Mouse (Mus musculus): ENCODE measurements at regions not wholly inside any gene's neighbourhood (a gene's known extent, or its start where the extent isn't known, plus 50 kb on each side); places are given as distances from the start of the nearest gene placed in this dataset.

DNA sequence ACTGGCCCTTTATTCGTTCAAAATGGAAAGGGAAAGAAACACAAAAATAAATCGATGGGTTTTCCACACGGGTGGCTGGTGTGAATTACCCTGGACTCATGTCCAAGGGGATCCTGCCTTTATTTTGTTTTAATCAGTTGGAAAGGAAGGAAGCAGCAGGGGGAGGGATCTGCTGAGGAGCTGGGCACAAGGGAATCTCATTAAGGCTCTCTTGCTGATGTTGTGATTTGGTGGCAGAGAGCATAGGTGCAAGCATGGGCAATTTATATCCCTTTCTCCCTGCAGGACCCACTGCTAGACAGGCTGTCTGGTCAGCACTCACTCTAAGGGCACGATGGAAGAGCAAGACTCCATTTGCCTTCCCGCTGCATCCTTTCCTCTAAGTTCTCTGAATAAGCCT, 469.2 kb downstream of the Epha7 start:
- no peaks in the 10 kb centered on the region for H3K27me3 ChIP-seq (ENCODE audit: insufficient read depth, low read length)
- H3K4me3 ChIP-seq (ENCODE audit: low read length): no peak overlapping the region
- 47% methylated on average over 5 of the region's 5 CpGs for WGBS
- H3K4me1 ChIP-seq (ENCODE audit: insufficient read depth, low read length): no peaks in the 10 kb centered on the region
- no peak overlapping the region for H3K9ac ChIP-seq (replicated peaks; ENCODE audit: low read length)
- H3K36me3 ChIP-seq (ENCODE audit: insufficient read depth, low read length): no peaks in the 10 kb centered on the region
- no peak overlapping the region for H3K4me2 ChIP-seq (replicated peaks; ENCODE audit: low read depth, low read length)
- no peak for ATAC-seq (ENCODE audit: low FRiP score, low TSS enrichment)
- no peaks in the 10 kb centered on the region for H3K9me3 ChIP-seq (ENCODE audit: low read length)
- no peak overlapping the region for H3K27ac ChIP-seq (ENCODE audit: low read length)

DNA sequence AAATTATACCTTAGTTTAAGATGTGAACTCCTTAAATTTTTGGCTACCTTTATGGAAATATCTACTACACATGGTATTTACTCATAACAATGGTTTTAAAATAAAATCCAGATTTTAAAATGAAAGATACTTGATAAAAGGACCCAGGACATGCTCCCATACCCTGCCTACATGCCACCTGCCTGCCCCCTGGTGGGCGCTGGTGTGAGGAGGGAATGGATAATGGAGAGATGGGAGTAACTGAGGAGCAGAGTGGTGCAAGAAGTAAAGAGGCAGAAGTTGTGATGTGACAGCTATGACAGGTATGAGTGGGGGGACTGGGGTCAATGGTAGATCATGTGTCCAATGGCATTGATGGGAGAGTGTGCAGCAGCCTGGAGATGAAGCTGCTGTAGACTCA, 488.4 kb downstream of the Epha7 start:
- Histone ChIP-seq H3K27me3 (ENCODE audit: insufficient read depth, low read length) (no peaks in the 10 kb centered on the region), H3K9me3 (ENCODE audit: low read length) (no peaks in the 10 kb centered on the region), H3K4me1 (ENCODE audit: insufficient read depth, low read length) (no peaks in the 10 kb centered on the region), H3K4me2 (replicated peaks; ENCODE audit: low read depth, low read length) (no peak overlapping the region), H3K4me3 (ENCODE audit: low read length) (no peak overlapping the region), H3K27ac (ENCODE audit: low read length) (no peak overlapping the region), H3K36me3 (ENCODE audit: insufficient read depth, low read length) (no peaks in the 10 kb centered on the region), H3K9ac (replicated peaks; ENCODE audit: low read length) (no peak overlapping the region)
- WGBS: 41% methylated on average over 1 of the region's 1 CpGs
- ATAC-seq (ENCODE audit: low FRiP score, low TSS enrichment): no peak

DNA sequence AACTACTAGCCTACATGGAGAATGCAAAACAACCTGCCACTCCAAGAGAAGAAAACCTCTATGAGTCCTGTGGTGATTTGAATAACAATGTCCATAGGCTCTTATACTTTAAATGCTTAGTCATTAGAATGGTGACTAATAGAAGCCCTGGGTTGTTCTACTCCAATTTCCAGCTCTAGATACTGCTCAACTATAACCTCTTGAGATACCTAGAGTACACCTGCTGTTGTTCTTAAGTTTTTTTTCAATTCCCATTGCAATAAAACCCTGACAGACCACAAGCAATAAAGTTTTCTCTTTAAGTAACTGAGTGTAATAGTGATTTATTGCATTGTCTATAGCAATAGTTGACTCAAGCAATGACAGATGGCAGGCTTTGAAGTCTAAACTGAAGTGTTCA, 491.0 kb downstream of the Epha7 start:
- no peaks in the 10 kb centered on the region for H3K36me3 ChIP-seq (ENCODE audit: insufficient read depth, low read length)
- ATAC-seq (ENCODE audit: low FRiP score, low TSS enrichment): no peak
- no peaks in the 10 kb centered on the region for H3K4me1 ChIP-seq (ENCODE audit: insufficient read depth, low read length)
- H3K4me2 ChIP-seq (replicated peaks; ENCODE audit: low read depth, low read length): no peak overlapping the region
- H3K27ac ChIP-seq (ENCODE audit: low read length): no peak overlapping the region
- no peaks in the 10 kb centered on the region for H3K27me3 ChIP-seq (ENCODE audit: insufficient read depth, low read length)
- no peaks in the 10 kb centered on the region for H3K9me3 ChIP-seq (ENCODE audit: low read length)
- no peak overlapping the region for H3K9ac ChIP-seq (replicated peaks; ENCODE audit: low read length)
- H3K4me3 ChIP-seq (ENCODE audit: low read length): no peak overlapping the region

DNA sequence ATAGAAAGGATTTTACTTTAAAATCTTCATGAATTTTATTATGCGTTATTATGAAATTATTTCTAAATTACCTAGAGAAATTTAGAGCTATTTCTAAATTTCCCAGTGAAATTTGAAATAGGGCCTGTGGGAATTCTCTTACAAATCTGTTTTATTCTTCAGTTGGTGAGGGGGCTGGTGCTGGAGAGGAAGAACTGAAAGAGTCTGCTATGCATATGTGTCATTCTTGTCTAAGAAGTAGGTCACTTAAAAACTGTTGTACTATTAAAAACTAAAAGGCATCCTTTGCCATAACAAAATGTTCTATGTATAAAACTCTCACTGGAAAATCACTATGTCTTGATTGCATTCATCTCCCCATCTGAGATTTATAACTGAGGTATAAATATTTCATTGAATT, 494.3 kb downstream of the Epha7 start:
- H3K36me3 ChIP-seq (ENCODE audit: insufficient read depth, low read length): no peaks in the 10 kb centered on the region
- ATAC-seq (ENCODE audit: low FRiP score, low TSS enrichment): no peak

GRCm38 (mm10) chr4:29323921-29324320, 511.0 kb downstream of the Epha7 start:
- Histone ChIP-seq H3K27ac (ENCODE audit: low read length) (no peak overlapping the region), H3K27me3 (ENCODE audit: insufficient read depth, low read length) (no peaks in the 10 kb centered on the region), H3K4me2 (replicated peaks; ENCODE audit: low read depth, low read length) (no peak overlapping the region), H3K4me1 (ENCODE audit: insufficient read depth, low read length) (no peaks in the 10 kb centered on the region), H3K9ac (replicated peaks; ENCODE audit: low read length) (no peak overlapping the region), H3K9me3 (ENCODE audit: low read length) (no peaks in the 10 kb centered on the region), H3K4me3 (ENCODE audit: low read length) (no peak overlapping the region), H3K36me3 (ENCODE audit: insufficient read depth, low read length) (no peaks in the 10 kb centered on the region)
- no peak for ATAC-seq (ENCODE audit: low FRiP score, low TSS enrichment)
- WGBS: 74% methylated on average over 6 of the region's 6 CpGs

More for the DNA sequence above, 494.3 kb downstream of the Epha7 start:
- WGBS: 96% methylated on average over 1 of the region's 1 CpGs
- no peak overlapping the region for H3K9ac ChIP-seq (replicated peaks; ENCODE audit: low read length)
- no peak overlapping the region for H3K27ac ChIP-seq (ENCODE audit: low read length)
- no peak overlapping the region for H3K4me2 ChIP-seq (replicated peaks; ENCODE audit: low read depth, low read length)
- no peaks in the 10 kb centered on the region for H3K4me1 ChIP-seq (ENCODE audit: insufficient read depth, low read length)
- H3K9me3 ChIP-seq (ENCODE audit: low read length): no peaks in the 10 kb centered on the region
- H3K4me3 ChIP-seq (ENCODE audit: low read length): no peak overlapping the region
- no peaks in the 10 kb centered on the region for H3K27me3 ChIP-seq (ENCODE audit: insufficient read depth, low read length)

- no peak for ATAC-seq (ENCODE audit: low FRiP score, low TSS enrichment)
- Histone ChIP-seq H3K4me2 (replicated peaks; ENCODE audit: low read depth, low read length) (no peak overlapping the region), H3K9ac (replicated peaks; ENCODE audit: low read length) (no peak overlapping the region), H3K36me3 (ENCODE audit: insufficient read depth, low read length) (no peaks in the 10 kb centered on the region), H3K27ac (ENCODE audit: low read length) (no peak overlapping the region), H3K9me3 (ENCODE audit: low read length) (no peaks in the 10 kb centered on the region), H3K27me3 (ENCODE audit: insufficient read depth, low read length) (no peaks in the 10 kb centered on the region), H3K4me1 (ENCODE audit: insufficient read depth, low read length) (no peaks in the 10 kb centered on the region), H3K4me3 (ENCODE audit: low read length) (no peak overlapping the region)
- 45% methylated on average over 2 of the region's 2 CpGs for WGBS
Measured at GRCm38 (mm10) chr4:29329145-29329544, 516.2 kb downstream of the Epha7 start.

- Histone ChIP-seq H3K9me3 (ENCODE audit: low read length) (no peaks in the 10 kb centered on the region), H3K9ac (replicated peaks; ENCODE audit: low read length) (no peak overlapping the region), H3K36me3 (ENCODE audit: insufficient read depth, low read length) (no peaks in the 10 kb centered on the region), H3K27ac (ENCODE audit: low read length) (no peak overlapping the region), H3K4me3 (ENCODE audit: low read length) (no peak overlapping the region), H3K27me3 (ENCODE audit: insufficient read depth, low read length) (no peaks in the 10 kb centered on the region), H3K4me1 (ENCODE audit: insufficient read depth, low read length) (no peaks in the 10 kb centered on the region), H3K4me2 (replicated peaks; ENCODE audit: low read depth, low read length) (no peak overlapping the region)
- 68% methylated on average over 2 of the region's 2 CpGs for WGBS
- ATAC-seq (ENCODE audit: low FRiP score, low TSS enrichment): no peak
Measured at GRCm38 (mm10) chr4:29331747-29332146, 518.8 kb downstream of the Epha7 start.

DNA sequence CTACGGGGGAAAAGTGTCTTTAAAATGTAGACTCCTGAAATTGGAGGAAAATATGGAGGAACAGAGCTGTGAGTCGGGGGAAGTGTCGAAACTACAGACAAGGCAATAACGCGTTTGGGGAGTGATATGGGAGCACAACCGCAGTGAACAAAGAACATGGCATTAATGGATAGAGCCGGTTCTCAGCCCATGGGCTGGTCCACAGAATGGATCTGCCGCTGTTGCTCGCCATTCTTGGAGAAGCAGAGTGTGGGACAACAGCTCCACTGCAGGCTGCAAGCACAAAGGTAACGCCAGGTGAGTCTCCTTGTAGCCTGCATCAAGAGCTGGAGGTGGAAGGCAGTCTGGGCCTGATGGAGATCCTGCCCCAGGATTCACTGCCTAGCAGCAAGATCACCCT, 524.3 kb downstream of the Epha7 start:
- H3K4me2 ChIP-seq (replicated peaks; ENCODE audit: low read depth, low read length): no peak overlapping the region
- no peak overlapping the region for H3K4me3 ChIP-seq (ENCODE audit: low read length)
- no peaks in the 10 kb centered on the region for H3K36me3 ChIP-seq (ENCODE audit: insufficient read depth, low read length)
- no peak overlapping the region for H3K27ac ChIP-seq (ENCODE audit: low read length)
- ATAC-seq (ENCODE audit: low FRiP score, low TSS enrichment): no peak
- no peaks in the 10 kb centered on the region for H3K4me1 ChIP-seq (ENCODE audit: insufficient read depth, low read length)
- 88% methylated on average over 10 of the region's 10 CpGs for WGBS
- H3K9ac ChIP-seq (replicated peaks; ENCODE audit: low read length): no peak overlapping the region
- no peaks in the 10 kb centered on the region for H3K9me3 ChIP-seq (ENCODE audit: low read length)
- H3K27me3 ChIP-seq (ENCODE audit: insufficient read depth, low read length): no peaks in the 10 kb centered on the region

DNA sequence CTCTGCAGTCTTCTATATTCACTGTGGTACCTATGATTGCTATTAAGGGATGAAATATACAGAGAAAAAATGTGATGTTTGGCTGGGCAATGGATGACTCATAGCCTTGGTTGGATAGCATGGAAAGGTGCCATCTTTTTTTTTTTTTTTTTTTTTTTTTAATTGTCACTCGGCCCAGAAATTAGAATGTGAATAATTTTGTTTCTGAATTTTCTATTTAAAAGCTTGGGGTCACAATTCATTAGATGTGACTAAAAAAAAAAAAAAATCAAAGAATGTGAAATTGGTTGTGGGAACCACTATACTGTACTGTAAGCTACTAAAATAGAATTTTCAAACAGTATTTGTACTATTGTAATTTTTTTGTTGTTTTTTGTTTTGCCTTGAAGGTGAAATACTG, 549.3 kb downstream of the Epha7 start:
- Histone ChIP-seq H3K27ac (ENCODE audit: low read length) (no peak overlapping the region), H3K4me3 (ENCODE audit: low read length) (no peak overlapping the region), H3K27me3 (ENCODE audit: insufficient read depth, low read length) (no peaks in the 10 kb centered on the region), H3K4me2 (replicated peaks; ENCODE audit: low read depth, low read length) (no peak overlapping the region), H3K36me3 (ENCODE audit: insufficient read depth, low read length) (no peaks in the 10 kb centered on the region), H3K9me3 (ENCODE audit: low read length) (no peaks in the 10 kb centered on the region), H3K9ac (replicated peaks; ENCODE audit: low read length) (no peak overlapping the region), H3K4me1 (ENCODE audit: insufficient read depth, low read length) (no peaks in the 10 kb centered on the region)
- no peak for ATAC-seq (ENCODE audit: low FRiP score, low TSS enrichment)
- WGBS: 78% methylated on average over 1 of the region's 1 CpGs

DNA sequence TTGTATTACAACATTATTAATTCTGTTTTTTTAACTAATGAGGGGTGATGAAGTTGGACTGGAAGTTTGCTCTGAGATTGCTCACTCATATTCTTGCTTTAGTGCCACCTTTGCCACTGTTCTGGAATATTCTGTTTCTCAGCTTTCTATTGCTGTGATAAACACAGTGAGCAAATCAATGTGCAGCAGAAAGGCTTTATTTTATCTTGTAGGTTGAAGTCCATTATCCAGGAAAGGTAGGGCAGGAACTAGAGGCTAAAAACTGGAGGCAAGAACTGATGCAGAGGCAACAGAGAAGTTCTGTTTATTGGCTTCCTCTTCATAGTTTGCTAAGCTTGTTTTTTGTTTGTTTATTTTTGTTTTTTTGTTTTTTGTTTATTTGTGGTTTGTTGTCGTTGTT, 576.4 kb downstream of the Epha7 start:
- Histone ChIP-seq H3K36me3 (ENCODE audit: insufficient read depth, low read length) (no peaks in the 10 kb centered on the region), H3K27ac (ENCODE audit: low read length) (no peak overlapping the region), H3K9me3 (ENCODE audit: low read length) (no peaks in the 10 kb centered on the region), H3K9ac (replicated peaks; ENCODE audit: low read length) (no peak overlapping the region), H3K4me3 (ENCODE audit: low read length) (no peak overlapping the region), H3K27me3 (ENCODE audit: insufficient read depth, low read length) (no peaks in the 10 kb centered on the region), H3K4me2 (replicated peaks; ENCODE audit: low read depth, low read length) (no peak overlapping the region), H3K4me1 (ENCODE audit: insufficient read depth, low read length) (no peaks in the 10 kb centered on the region)
- 88% methylated on average over 1 of the region's 1 CpGs for WGBS
- ATAC-seq (ENCODE audit: low FRiP score, low TSS enrichment): no peak

DNA sequence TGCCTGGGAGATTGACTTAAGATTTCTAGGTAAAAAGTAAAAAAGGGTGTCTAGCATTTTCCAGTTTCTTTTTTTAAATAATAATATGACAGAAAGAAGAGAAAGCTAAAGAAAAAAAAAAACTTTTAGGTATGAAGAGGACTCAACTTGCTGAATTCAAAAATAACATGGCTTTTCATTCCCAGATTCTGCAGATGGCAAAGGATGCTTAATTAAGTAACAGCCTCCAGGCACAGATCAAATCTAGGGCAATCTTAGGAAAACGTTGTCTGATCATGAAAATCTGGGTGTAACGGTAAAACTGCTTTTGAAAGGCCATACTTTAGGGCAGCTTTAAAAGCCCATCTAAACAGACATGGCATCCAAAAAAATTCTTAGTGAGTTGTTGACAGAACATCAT, 577.4 kb downstream of the Epha7 start:
- no peaks in the 10 kb centered on the region for H3K27me3 ChIP-seq (ENCODE audit: insufficient read depth, low read length)
- H3K27ac ChIP-seq (ENCODE audit: low read length): no peak overlapping the region
- ATAC-seq (ENCODE audit: low FRiP score, low TSS enrichment): no peak
- no peak overlapping the region for H3K4me3 ChIP-seq (ENCODE audit: low read length)
- H3K4me2 ChIP-seq (replicated peaks; ENCODE audit: low read depth, low read length): no peak overlapping the region
- no peaks in the 10 kb centered on the region for H3K4me1 ChIP-seq (ENCODE audit: insufficient read depth, low read length)
- WGBS: 57% methylated on average over 2 of the region's 2 CpGs
- H3K9ac ChIP-seq (replicated peaks; ENCODE audit: low read length): no peak overlapping the region
- no peaks in the 10 kb centered on the region for H3K36me3 ChIP-seq (ENCODE audit: insufficient read depth, low read length)
- H3K9me3 ChIP-seq (ENCODE audit: low read length): no peaks in the 10 kb centered on the region

Data from kidney, embryonic 16.5 days (tissue).